Mouse (Mus musculus) left cerebral cortex, adult 8-10 months (tissue): ENCODE measurements around the gene Arsg. TPM values are rescaled to one million over a fixed set of nuclear protein-coding genes. Genes with fewer than 3 reads are reported as not detected.

Experiments used
- DNase-seq, 2 experiments: peaks; one replicate each; pipeline ENCODE4 v3.0.0; 2022; ENCODE audit warnings: low spot score in 2 of 2
- total RNA-seq, 4 experiments: library from RNA; stranded (reverse); gene quantifications; 2 replicates each; pipeline ENCODE4 v1.2.4; 2022

Arsg gene
- total RNA-seq, 4 experiments from 2014 or later, result 21.3 to 24.4 (median 22.7) TPM

- DNase-seq, result no peak
Measured at GRCm38 (mm10) chr11:109494890-109495770, 22.0 kb downstream of the Arsg start.

DNA sequence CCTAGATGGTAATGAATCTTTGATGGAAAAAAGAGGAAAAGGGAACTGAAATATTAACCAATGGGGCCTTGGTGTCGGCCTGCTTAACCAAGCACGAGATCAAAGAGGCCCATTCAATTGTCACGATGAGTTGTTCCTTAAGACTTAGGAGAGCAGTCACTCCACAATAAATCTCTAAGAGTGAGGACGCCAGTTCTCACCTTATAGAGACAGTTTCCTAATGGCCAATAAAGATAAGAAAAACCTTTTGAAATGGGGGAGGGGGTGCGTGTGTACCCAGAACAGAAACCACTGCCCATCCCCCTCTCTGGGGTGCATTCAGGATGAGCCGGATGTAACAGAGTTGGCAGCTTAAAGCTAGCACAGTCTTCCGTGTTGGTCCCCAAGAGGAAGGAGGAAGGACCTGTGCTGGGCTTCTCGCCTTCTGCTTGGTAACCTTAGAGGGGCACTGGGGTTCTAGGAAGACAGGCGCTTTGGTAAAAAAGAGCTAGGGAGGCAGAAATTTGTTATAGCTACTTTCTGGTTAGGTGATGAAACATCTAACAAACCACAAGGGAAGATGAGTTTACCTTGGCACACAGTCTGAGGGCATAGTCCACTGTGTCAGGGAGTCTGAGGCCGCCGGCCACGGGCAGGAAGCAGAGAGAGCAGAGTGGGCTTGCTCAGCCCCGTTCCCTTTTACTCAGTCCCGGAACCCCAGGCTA lies 22.7 kb downstream of the Arsg start:
- no peak for DNase-seq

GRCm38 (mm10) chr11:109496475-109496993 lies 23.4 kb downstream of the Arsg start:
- no peak for DNase-seq

DNA sequence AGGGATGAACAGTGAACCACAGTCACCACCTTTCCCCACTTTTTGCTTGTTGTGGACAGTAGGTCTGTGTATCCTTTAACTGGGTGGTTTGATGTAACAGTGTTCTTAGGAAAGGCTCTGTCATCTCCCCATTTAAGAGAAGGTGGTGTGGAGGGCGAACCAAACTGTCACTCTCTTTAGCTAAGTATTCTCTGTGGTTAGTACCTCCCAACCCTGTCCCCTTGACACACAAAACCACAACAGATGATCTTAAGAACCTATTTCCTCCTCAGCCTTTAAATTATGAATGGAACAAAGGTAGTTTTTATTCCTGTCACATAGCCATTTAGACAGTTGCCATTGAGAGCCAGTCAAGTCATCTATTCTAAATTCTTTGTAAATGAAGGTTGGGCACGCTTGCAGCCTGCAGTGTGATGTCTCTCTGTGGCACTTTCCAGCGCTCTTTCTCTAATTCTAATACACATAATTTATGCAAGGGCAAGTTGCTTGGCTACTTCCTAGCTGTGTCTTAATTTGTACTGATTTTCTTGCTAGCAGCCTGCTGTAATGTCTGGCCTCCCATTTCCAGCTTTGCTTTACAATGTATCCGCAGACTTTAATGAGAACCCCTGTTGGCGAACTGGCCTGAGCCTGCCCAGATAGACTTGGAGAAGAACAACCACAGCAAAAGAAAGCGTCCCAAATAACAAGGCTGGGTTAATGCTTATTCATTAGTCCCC lies 24.0 kb downstream of the Arsg start:
- no peak for DNase-seq

DNA sequence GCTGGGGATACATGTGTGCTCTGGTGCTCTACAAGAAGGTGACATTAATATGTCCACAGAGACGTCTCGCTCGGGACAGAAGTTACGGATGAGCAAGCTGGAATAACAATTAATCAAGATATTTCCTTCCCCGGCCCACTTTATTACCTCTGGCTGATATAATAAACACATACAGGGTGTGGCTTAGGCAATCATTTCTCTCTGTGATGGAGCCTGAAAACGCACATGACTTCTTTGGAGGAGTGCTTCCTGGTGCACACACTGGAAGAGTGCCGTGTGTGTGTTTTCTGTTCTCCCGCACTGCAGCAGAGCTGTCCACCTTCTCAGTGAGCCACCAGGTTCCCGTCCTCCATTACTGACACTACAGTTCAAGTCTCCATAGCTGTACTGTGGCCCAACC lies 24.8 kb downstream of the Arsg start:
- DNase-seq, result no peak

GRCm38 (mm10) chr11:109500206-109500605 lies 27.0 kb downstream of the Arsg start:
- DNase-seq, result no peak

DNA sequence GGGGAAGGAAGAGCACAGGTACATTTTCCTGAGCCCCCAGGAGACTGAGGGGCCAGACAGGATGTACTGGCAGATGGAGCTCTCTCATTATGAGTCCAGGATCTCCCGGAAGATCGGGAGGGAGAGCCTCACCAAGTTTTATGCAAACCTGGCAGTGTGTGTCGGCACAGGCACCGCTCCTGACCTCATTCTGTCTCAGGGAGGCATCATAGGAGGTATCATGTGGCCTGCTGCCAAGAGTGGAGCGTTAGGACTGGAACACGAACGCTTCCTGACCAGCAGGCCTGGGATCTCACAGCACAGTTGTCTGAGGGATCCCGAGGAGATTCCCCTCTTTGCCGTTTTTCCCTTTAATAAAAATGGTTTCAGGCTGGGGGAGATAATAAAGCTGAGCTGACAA lies 31.8 kb downstream of the Arsg start:
- DNase-seq, result no peak

DNA sequence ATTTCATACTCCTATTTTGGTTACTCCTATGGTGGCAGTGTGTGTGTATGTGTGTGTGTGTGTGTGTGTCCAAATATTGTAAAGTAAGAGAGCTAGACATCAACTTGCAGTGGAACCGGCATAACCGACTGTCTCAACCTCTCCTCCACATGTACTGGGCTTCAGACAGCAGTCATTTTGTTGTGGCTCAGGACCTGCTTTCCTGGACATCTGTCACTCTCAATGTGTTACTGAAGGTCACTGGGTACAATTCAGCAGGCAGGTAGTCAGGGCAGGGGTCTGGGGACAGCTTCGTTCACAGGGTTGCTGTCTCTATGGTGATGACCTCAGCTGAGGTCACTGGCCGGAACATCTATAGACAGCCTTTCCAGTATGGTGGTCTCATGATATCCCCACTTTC lies 32.6 kb downstream of the Arsg start:
- DNase-seq, result no peak

DNA sequence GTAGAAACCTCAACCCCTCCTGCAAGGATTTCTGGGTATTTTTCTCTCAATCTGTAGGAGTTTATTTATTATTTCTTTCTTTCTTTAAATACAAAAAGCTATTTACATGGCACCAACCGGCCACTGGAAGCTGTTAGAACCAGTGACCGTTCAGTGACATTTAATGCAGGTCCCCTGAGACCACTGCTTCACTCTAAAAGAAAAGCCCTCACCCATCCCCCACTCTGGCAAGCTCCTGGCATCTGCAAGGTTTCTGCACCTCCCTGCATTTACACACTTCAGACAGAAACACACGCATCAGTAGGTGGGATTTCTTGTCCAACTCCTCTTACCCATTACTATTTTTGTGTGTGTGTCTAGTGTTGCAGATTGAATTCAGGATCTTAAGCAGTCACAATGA lies 33.9 kb downstream of the Arsg start:
- DNase-seq, result no peak

- DNase-seq, result no peak
Measured at GRCm38 (mm10) chr11:109512995-109513675, 40.0 kb downstream of the Arsg start.

DNA sequence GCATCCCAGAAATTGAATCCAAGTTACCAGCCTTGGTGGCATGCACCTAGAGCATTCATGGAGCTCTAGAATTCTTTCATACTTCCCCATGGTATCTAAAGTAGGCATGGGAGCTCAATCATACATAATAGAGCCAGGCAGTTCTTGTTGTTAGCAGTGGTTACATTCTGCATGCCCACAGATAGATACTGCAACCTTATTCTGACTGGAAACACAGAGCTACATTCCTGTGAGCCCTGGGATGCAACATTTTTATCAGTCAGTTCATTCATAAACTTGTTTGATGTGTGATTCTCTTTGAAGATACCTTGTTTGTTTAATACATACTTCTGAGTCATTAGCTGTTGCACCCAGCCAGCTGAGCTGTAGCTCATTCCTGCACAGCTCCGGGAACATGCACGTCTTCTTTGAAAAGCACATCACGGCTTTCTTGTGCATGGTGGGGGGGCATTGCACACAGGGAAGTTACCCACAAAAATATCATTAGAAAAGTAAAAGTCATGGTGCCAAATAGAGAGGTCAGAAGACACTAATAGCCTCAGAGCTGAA lies 41.0 kb downstream of the Arsg start:
- no peak for DNase-seq

DNA sequence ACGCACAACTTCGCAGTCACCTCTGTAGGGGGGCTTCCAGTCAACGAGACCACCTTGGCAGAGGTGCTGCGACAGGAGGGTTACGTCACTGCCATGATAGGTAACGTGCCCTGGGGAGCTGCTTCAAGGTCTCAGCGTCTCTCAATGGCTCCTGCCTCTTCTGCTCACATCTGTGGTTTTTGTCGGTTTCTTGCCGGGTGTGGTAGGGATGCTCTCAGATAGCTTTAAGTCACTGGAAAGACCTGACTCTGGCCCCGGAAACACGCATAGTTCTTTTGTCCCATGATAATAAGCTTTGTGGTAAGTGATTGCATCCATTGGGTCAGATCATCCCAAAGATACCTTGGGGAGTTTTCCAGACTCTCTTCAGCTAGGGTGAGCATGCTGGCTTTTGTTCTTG lies 44.2 kb downstream of the Arsg start:
- no peak for DNase-seq

DNA sequence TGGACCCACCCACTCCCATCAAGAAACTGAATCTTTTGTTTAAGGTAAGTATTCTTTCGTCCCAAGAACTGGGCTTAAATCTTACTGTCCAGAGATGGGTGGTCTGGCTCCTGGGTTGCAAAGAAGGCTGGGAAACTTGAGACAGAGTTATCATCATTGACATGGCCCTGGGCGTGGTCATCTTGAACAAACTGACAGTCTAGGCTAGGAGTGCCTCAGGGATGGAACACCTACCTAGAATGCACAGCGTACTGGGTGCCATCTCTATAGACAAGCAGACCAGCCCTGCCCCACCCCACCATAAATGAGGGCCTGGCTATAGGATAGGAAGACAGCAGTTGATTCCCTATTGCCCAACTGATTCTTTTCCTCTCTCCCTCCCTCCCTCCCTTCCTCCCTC lies 44.6 kb downstream of the Arsg start:
- no peak for DNase-seq

DNA sequence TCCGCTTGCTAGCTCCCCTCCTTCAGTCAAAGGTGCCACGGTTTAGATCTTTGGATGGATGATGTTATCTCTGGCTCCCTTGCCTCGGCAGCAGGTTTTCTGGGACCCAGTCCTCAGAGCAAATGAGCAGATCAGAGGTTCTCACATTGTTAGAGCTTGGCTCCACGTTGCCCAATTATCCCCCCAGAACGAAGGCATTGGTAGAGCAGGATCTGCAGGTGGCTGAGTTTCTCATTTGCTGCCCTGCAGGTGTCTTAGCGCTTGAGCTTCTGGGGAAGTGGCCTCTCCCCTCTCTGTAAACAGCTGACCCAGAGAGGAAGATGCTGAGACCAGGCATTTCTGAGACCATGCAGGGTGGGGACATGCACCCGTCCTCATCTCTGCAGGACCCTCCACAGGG lies 47.8 kb downstream of the Arsg start:
- no peak for DNase-seq

GRCm38 (mm10) chr11:109524869-109525268 lies 51.7 kb downstream of the Arsg start:
- DNase-seq, result no peak

- no peak for DNase-seq
Measured at GRCm38 (mm10) chr11:109525571-109525970, 52.4 kb downstream of the Arsg start.

GRCm38 (mm10) chr11:109530030-109530429 lies 56.9 kb downstream of the Arsg start:
- DNase-seq, result no peak

DNA sequence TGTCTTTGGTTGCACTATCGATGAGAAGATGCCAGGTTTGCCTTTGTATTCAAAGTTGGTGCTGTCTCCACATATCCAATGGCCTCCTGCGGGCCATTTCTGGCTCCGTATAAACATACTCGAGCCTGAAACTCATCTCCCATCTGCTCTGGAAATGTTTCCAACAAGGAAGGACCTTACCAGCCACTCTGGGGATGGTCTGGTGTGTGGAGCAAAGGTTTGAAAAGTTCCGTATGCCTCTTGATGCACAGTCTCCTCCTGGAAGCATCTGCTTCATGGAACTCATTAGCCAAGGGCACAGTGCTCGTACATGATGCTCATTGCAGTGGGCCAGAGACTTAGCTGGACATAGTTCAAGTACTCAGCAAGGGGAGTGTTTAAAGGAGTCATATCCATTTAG lies 62.8 kb downstream of the Arsg start:
- DNase-seq, result no peak

GRCm38 (mm10) chr11:109536939-109537338 lies 63.8 kb downstream of the Arsg start:
- DNase-seq, result no peak

- no peak for DNase-seq
Measured at GRCm38 (mm10) chr11:109539290-109539689, 66.1 kb downstream of the Arsg start.

DNA sequence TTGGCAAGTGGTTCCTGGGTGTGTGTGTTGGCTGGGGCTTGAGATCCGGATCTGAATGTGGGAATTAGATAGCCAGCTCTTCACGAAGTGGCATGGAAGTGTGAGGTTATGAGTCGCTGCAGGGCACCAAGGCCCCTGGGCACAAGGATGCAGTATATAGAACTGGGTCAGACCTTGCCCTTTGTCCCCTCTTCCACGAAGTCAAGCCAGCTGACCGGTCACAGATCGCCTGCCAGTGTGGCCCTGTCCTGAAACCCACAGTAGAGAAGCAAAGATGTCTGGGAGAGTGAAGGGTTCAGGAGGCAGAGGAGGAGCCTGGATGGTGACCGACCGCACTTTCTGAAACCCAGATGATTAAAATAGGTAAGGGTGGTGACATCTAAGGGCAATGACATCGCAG lies 70.3 kb downstream of the Arsg start:
- DNase-seq, result no peak
